Mouse (Mus musculus): ENCODE results near the gene Gm30302. TPM values are rescaled to one million over a fixed set of nuclear protein-coding genes. Genes with fewer than 3 reads are reported as not detected.

Gene Gm30302
- total and polyA plus RNA-seq, 2 experiments from 2014 or later: 0.25 TPM; not detected in 1

DNA sequence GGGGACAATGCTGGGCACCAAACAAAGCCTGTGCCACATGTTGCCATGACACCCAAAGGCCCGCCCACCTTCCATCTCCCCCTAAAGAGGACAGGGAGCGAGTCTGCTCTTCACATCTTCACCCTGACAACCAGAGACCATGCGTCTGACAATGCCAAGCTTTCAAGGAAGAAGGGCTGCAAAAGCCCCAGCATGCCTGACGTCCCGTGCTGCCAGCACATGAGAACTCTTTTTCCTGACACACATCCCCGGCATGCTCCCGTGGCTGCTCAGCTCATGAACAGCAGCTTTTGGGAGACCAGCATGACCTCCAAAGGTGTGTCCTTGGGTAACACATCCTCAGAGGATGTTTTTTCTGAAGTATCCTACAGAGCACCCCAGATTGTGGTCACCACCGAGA, 33.5 kb downstream of the Gm30302 start:
- Histone ChIP-seq H3K27me3 (ENCODE audit: control insufficient read depth, insufficient read depth, low read length) (no peaks in the 10 kb centered on the region), H3K9ac (replicated peaks; ENCODE audit: low read depth, low read length) (no peak overlapping the region), H3K4me2 (ENCODE audit: low read depth, low read length) (no peak overlapping the region), H3K36me3 (replicated peaks; ENCODE audit: control insufficient read depth, insufficient read depth, low read length) (no peaks in the 10 kb centered on the region), H3K4me1 (ENCODE audit: control insufficient read depth, insufficient read depth) (no peaks in the 10 kb centered on the region), H3K9me3 (replicated peaks; ENCODE audit: control insufficient read depth, low read length) (no peaks in the 10 kb centered on the region), H3K4me3 (ENCODE audit: low read depth, low read length) (no peak overlapping the region), H3K27ac (ENCODE audit: low read depth) (no peak overlapping the region)
- no peak for DNase-seq (ENCODE audit: low spot score)
- no peak for TF ChIP-seq CTCF (IDR thresholded peaks at IDR 0.05; ENCODE audit: low read depth)
- no peak for TF ChIP-seq EP300 (IDR thresholded peaks at IDR 0.05; ENCODE audit: low read depth)
- 84% methylated on average over 8 of the region's 8 CpGs for WGBS
- no peak for ATAC-seq (ENCODE audit: insufficient read depth, low read depth)

DNA sequence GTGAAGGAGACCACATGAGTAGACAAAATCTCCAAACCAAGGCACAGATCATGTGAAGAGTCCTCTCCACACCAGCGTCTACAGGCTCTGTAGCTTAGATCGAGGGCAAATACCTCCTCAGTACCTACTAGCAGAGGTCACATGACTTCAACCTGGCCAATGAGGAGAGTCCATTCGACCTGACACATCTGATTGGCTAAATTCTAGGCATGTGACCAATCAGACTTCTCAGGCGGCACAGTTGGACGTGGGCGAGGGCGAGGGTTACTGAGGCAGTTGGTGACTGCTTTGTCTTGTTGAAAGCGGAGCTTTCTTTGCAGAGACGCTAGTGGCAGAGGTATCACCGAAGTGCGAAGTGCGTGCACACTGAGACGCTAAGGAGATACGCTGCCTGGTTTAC, 36.6 kb downstream of the Gm30302 start:
- DNase-seq (ENCODE audit: low spot score) (no peak), ATAC-seq (ENCODE audit: insufficient read depth, low read depth) (no peak)
- no peak overlapping the region for H3K27ac ChIP-seq (ENCODE audit: low read depth)
- no peak overlapping the region for H3K4me2 ChIP-seq (ENCODE audit: low read depth, low read length)
- no peak overlapping the region for H3K4me3 ChIP-seq (ENCODE audit: low read depth, low read length)
- no peak for TF ChIP-seq EP300 (IDR thresholded peaks at IDR 0.05; ENCODE audit: low read depth)
- no peak for TF ChIP-seq CTCF (IDR thresholded peaks at IDR 0.05; ENCODE audit: low read depth)
- WGBS: 85% methylated on average over 14 of the region's 14 CpGs
- H3K9me3 ChIP-seq (replicated peaks; ENCODE audit: control insufficient read depth, low read length): no peaks in the 10 kb centered on the region
- H3K4me1 ChIP-seq (ENCODE audit: control insufficient read depth, insufficient read depth): no peaks in the 10 kb centered on the region
- no peaks in the 10 kb centered on the region for H3K36me3 ChIP-seq (replicated peaks; ENCODE audit: control insufficient read depth, insufficient read depth, low read length)
- no peak overlapping the region for H3K9ac ChIP-seq (replicated peaks; ENCODE audit: low read depth, low read length)
- no peaks in the 10 kb centered on the region for H3K27me3 ChIP-seq (ENCODE audit: control insufficient read depth, insufficient read depth, low read length)

DNA sequence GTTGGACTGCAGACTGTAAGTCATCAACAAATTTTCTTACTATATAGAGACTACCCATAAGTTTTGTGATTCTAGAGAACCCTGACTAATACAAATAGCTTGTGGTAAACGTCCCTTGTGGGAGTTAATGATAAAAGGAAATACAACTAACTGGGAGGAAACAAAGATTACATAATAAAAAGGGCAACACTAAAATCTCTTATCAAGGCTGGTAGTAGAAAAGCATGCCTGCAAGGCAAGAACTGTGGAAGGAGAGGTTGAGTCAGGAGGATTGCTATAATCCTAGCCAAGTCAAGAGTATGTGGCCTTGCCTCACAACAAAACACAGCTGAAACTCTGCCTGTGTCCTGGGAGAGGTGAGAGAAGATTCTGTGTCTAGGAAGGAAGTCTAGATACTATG, 38.1 kb downstream of the Gm30302 start:
- no peak overlapping the region for H3K4me2 ChIP-seq (ENCODE audit: low read depth, low read length)
- H3K27me3 ChIP-seq (ENCODE audit: control insufficient read depth, insufficient read depth, low read length): no peaks in the 10 kb centered on the region
- no peaks in the 10 kb centered on the region for H3K36me3 ChIP-seq (replicated peaks; ENCODE audit: control insufficient read depth, insufficient read depth, low read length)
- no peaks in the 10 kb centered on the region for H3K9me3 ChIP-seq (replicated peaks; ENCODE audit: control insufficient read depth, low read length)
- H3K9ac ChIP-seq (replicated peaks; ENCODE audit: low read depth, low read length): no peak overlapping the region
- ATAC-seq (ENCODE audit: insufficient read depth, low read depth) (no peak), DNase-seq (ENCODE audit: low spot score) (no peak)
- TF ChIP-seq EP300 (IDR thresholded peaks at IDR 0.05; ENCODE audit: low read depth) (no peak), CTCF (IDR thresholded peaks at IDR 0.05; ENCODE audit: low read depth) (no peak)
- H3K27ac ChIP-seq (ENCODE audit: low read depth): no peak overlapping the region
- H3K4me3 ChIP-seq (ENCODE audit: low read depth, low read length): no peak overlapping the region
- no peaks in the 10 kb centered on the region for H3K4me1 ChIP-seq (ENCODE audit: control insufficient read depth, insufficient read depth)
- WGBS: 34% methylated on average over 1 of the region's 1 CpGs

DNA sequence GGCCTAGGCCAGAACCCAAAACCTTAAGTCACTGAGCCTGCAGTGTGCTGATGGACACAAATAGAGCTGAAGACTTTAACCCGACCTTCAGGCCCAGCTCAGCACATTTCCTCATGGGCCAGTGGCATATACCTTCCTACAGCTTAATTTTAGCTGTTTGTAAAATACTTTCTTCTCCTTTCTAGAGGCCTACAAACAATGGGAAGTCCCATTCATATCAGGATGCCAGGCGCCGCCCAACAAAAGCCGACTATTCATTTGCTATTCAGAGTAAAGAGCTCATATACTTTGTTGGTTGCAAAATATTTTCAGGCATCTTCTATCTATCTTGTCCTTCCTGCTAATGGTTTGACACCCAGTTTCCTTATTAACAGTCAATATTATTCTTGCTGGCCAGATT, 40.8 kb downstream of the Gm30302 start:
- WGBS: 73% methylated on average over 4 of the region's 4 CpGs
- H3K4me3 ChIP-seq (ENCODE audit: low read depth, low read length): no peak overlapping the region
- no peak overlapping the region for H3K4me2 ChIP-seq (ENCODE audit: low read depth, low read length)
- no peak overlapping the region for H3K27ac ChIP-seq (ENCODE audit: low read depth)
- no peaks in the 10 kb centered on the region for H3K27me3 ChIP-seq (ENCODE audit: control insufficient read depth, insufficient read depth, low read length)
- no peaks in the 10 kb centered on the region for H3K36me3 ChIP-seq (replicated peaks; ENCODE audit: control insufficient read depth, insufficient read depth, low read length)
- no peak for TF ChIP-seq EP300 (IDR thresholded peaks at IDR 0.05; ENCODE audit: low read depth)
- no peak for TF ChIP-seq CTCF (IDR thresholded peaks at IDR 0.05; ENCODE audit: low read depth)
- no peaks in the 10 kb centered on the region for H3K9me3 ChIP-seq (replicated peaks; ENCODE audit: control insufficient read depth, low read length)
- ATAC-seq (ENCODE audit: insufficient read depth, low read depth): no peak
- H3K4me1 ChIP-seq (ENCODE audit: control insufficient read depth, insufficient read depth): no peaks in the 10 kb centered on the region
- no peak overlapping the region for H3K9ac ChIP-seq (replicated peaks; ENCODE audit: low read depth, low read length)
- DNase-seq (ENCODE audit: low spot score): no peak

DNA sequence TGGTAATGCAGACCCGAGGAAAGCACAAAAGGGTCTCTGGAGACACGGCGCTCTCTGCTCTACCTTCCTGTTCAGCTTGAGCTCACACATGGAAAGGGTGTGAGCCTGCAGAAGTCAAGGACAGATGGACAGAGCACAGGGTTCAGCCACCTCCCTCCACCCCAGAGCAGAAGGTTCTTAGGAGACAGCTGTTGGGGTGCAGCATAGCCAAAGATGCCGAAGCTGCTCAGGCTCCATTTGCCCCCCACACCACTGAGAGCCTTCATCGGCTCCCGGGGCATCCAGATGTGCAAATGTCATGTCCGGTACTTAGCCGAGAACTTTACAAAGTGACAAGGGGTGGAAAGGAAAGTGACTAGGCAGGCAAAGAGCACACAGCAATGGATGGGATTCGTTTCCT, 42.2 kb downstream of the Gm30302 start:
- no peak for ATAC-seq (ENCODE audit: insufficient read depth, low read depth)
- no peaks in the 10 kb centered on the region for H3K36me3 ChIP-seq (replicated peaks; ENCODE audit: control insufficient read depth, insufficient read depth, low read length)
- no peak overlapping the region for H3K27ac ChIP-seq (ENCODE audit: low read depth)
- TF ChIP-seq CTCF (IDR thresholded peaks at IDR 0.05; ENCODE audit: low read depth) (no peak), EP300 (IDR thresholded peaks at IDR 0.05; ENCODE audit: low read depth) (no peak)
- no peak for DNase-seq (ENCODE audit: low spot score)
- WGBS: 74% methylated on average over 9 of the region's 9 CpGs
- no peak overlapping the region for H3K9ac ChIP-seq (replicated peaks; ENCODE audit: low read depth, low read length)
- H3K4me2 ChIP-seq (ENCODE audit: low read depth, low read length): no peak overlapping the region
- H3K4me3 ChIP-seq (ENCODE audit: low read depth, low read length): no peak overlapping the region
- no peaks in the 10 kb centered on the region for H3K4me1 ChIP-seq (ENCODE audit: control insufficient read depth, insufficient read depth)
- H3K9me3 ChIP-seq (replicated peaks; ENCODE audit: control insufficient read depth, low read length): no peaks in the 10 kb centered on the region
- H3K27me3 ChIP-seq (ENCODE audit: control insufficient read depth, insufficient read depth, low read length): no peaks in the 10 kb centered on the region

DNA sequence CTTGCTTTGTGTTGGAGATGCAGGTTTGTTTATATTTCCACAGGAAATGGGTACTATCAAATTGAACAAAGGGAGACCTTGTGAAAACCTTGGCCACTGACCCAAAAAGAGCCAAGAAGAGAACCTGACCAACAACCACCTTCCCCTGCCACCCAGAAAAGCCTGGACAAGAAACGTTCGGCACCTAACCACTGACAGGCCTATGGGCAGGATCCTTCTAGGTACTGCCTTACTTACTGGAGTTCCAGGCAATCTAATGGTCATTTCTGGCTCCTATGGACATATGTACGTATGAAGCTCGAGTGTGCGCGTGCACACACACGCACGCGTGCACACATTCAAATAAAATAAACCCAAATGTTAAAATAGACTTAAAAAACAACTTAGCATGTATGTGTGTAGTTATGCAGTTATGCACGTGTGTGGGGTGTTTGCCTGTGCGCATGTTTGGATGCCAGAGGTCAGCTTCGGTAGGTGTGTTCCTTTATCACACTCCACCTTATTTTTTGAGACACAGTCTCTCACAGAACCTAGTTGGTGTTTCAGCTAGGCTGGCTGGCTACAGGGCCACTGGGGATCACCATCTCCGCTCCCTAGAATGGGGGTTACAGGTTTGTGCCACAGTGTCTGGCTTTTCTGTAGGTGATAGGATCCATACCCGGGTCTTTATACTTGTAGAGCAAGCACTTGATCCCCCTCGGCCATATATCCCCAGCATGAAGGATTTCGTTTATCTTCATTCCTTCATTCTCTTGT, 57.3 kb downstream of the Gm30302 start:
- TF ChIP-seq EP300 (IDR thresholded peaks at IDR 0.05; ENCODE audit: low read depth): no peak
- TF ChIP-seq CTCF (IDR thresholded peaks at IDR 0.05; ENCODE audit: low read depth): no peak
- H3K27me3 ChIP-seq (ENCODE audit: control insufficient read depth, insufficient read depth, low read length): no peaks in the 10 kb centered on the region
- H3K4me3 ChIP-seq (ENCODE audit: low read depth, low read length): no peak overlapping the region
- no peak overlapping the region for H3K9ac ChIP-seq (replicated peaks; ENCODE audit: low read depth, low read length)
- WGBS: 85% methylated on average over 16 of the region's 16 CpGs
- ATAC-seq (ENCODE audit: insufficient read depth, low read depth) (no peak), DNase-seq (ENCODE audit: low spot score) (no peak)
- H3K4me2 ChIP-seq (ENCODE audit: low read depth, low read length): no peak overlapping the region
- no peak overlapping the region for H3K27ac ChIP-seq (ENCODE audit: low read depth)
- H3K4me1 ChIP-seq (ENCODE audit: control insufficient read depth, insufficient read depth): no peaks in the 10 kb centered on the region
- no peaks in the 10 kb centered on the region for H3K9me3 ChIP-seq (replicated peaks; ENCODE audit: control insufficient read depth, low read length)
- no peaks in the 10 kb centered on the region for H3K36me3 ChIP-seq (replicated peaks; ENCODE audit: control insufficient read depth, insufficient read depth, low read length)

Measured in heart, postnatal 0 days (tissue).